Mouse (Mus musculus) heart, embryonic 13.5 days (tissue): ENCODE measurements around the gene Armc8. TPM values are rescaled to one million over a fixed set of nuclear protein-coding genes. Genes with fewer than 3 reads are reported as not detected.
"Not testable (repeated sequence)": the region's sequence is repeated elsewhere in the genome, so short reads cannot be mapped to it uniquely, and the experiment has no call there.

ENCODE experiments used
- ATAC-seq: fragments of 200-750 bp; cut with Nextera tagmentation; 2 replicates; pipeline ENCODE4 v1.8.0; 2017; ENCODE audit warnings: moderate TSS enrichment; ENCODE audit not compliant: insufficient number of reproducible peaks, low FRiP score, low TSS enrichment; ENCODE audit errors: extremely low read depth
- H3K27ac ChIP-seq: fragments of 300-500 bp; sonication (generic); replicated peaks from 2 replicates; pipeline ENCODE4 v1.5.1; 2015; ENCODE audit warnings: moderate library complexity, mild to moderate bottlenecking, inconsistent platforms
- H3K27me3 ChIP-seq: fragments of 300-500 bp; sonication (generic); replicated peaks from 2 replicates; pipeline ENCODE4 v1.6.1; 2015; ENCODE audit warnings: mild to moderate bottlenecking, inconsistent platforms
- H3K36me3 ChIP-seq: fragments of 300-500 bp; sonication (generic); 2 replicates; pipeline ENCODE4 v1.6.1; 2015; ENCODE audit warnings: mild to moderate bottlenecking, inconsistent platforms
- H3K4me1 ChIP-seq: fragments of 300-500 bp; sonication (generic); 2 replicates; pipeline ENCODE4 v1.6.1; 2015; ENCODE audit warnings: inconsistent platforms
- H3K4me2 ChIP-seq: fragments of 300-500 bp; sonication (generic); 2 replicates; pipeline ENCODE4 v1.6.1; 2015; ENCODE audit warnings: inconsistent platforms, mild to moderate bottlenecking, moderate library complexity
- H3K4me3 ChIP-seq: fragments of 300-500 bp; sonication (generic); 2 replicates; pipeline ENCODE4 v1.5.1; 2015; ENCODE audit warnings: moderate library complexity, mild to moderate bottlenecking, inconsistent platforms
- H3K9ac ChIP-seq: fragments of 300-500 bp; sonication (generic); 2 replicates; pipeline ENCODE4 v1.6.1; 2015; ENCODE audit warnings: inconsistent platforms, mild to moderate bottlenecking, moderate library complexity
- H3K9me3 ChIP-seq: fragments of 300-500 bp; sonication (generic); 2 replicates; pipeline ENCODE4 v1.6.1; 2016; ENCODE audit warnings: inconsistent platforms
- WGBS: fragments of 180-500 bp; shearing (Covaris S2); methylation state at CpG from one replicate; pipeline ENCODE4 v1.1.7; 2015; ENCODE audit warnings: mixed read lengths; 5-methylcytosine and 5-hydroxymethylcytosine counted together
- polyA plus RNA-seq: library from polyadenylated mRNA; unstranded; fragments of >200 nt; fragmentation: Nextera tagmentation; extraction: Ambion mirVana; gene quantifications from 2 replicates; pipeline ENCODE4 v1.2.1, GENCODE M21; 2015

The Armc8 gene
- polyA plus RNA-seq: 18.0 and 19.4 TPM in 2 replicates

DNA sequence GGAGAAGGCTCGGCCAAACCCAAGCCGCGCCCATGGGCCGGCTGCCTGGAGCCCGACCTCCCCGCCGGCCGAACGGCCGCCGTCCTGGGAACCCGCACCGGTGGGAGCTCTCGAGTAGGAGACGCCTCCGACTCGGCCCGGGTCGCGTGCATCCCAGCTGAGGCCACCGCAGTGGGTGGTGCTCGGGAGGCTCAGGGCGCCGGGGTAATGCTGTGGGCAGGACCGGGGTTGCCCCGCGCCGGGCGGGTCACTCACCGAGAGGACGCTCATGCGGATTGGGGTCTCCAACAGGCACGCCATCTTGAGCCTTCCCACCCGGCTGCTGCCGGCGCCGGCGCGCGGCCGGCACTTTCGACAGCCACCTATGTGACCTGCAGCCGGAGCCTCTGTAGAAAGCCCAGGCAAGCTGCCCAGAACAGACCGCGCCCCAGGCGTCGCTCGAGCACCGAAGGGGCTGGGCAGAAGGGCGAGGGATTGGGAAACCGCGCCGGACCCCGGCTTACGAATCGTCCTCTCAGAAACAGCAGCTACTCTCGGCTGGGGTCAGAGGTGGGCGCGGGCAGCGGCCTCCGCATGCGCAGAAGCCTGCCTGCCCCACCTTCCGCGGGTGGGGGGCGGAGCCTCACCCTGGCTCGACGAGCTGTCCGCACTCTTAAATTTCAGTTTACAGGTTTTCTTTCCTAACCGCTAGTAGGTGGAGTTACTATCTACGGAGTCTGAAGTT is at the start of gene Armc8:
Gene Armc8 (minus strand): TSS at position 553 of the 724 bp plus-strand sequence.
- Histone ChIP-seq H3K9ac (peak within 1 kb of the TSS; percentile 89), H3K27ac (peak within 1 kb of the TSS; percentile 98), H3K4me3 (peak within 1 kb of the TSS; percentile 75), H3K9me3 (no peaks in the 10 kb centered on the region), H3K27me3 (no peaks in the 10 kb centered on the region; the same call in none of the 2 replicates), H3K4me2 (peak within 1 kb of the TSS; percentile 95), H3K4me1 (peaks cover 20% of the 10 kb centered on the region), H3K36me3 (no peaks in the 10 kb centered on the region)
- WGBS: under 1% methylated on average over 62 of the region's 70 CpGs
- ATAC-seq: peak; percentile 86

DNA sequence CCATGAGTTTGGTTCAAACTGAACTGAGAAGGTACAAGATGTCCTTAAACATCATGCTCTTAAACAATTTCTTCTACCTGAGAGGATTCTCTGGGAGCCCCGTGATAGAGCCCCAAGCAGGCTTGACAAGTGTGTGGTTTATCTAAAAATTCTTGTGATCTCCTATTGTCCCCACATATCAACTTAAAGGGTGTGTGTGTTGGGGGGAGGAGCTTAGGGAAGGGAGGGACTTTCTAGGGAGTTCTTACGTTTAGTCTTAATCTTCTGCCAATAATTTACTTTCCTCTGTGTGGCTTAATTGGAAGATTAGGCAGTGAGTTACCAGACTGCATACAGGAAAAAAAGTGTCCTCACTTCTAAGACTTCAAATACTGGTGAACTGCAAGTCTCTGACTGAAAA is 43.5 kb upstream of the Armc8 start, which contains the start of gene A4gnt:
Gene A4gnt (plus strand): TSS at position 301 of the 400 bp plus-strand sequence.
- H3K4me2 ChIP-seq: no peak within 1 kb of the TSS
- no peak within 1 kb of the TSS for H3K9ac ChIP-seq
- H3K4me1 ChIP-seq: 0 out of 2 replicates have a peak, but pooled peaks cover 3% of the 10 kb centered on the region
- 47% methylated on average over 2 of the region's 2 CpGs for WGBS
- H3K9me3 ChIP-seq: no peaks in the 10 kb centered on the region
- no peak for ATAC-seq
- H3K27me3 ChIP-seq: no peaks in the 10 kb centered on the region
- no peaks in the 10 kb centered on the region for H3K36me3 ChIP-seq
- H3K27ac ChIP-seq: no peak within 1 kb of the TSS
- H3K4me3 ChIP-seq: no peak within 1 kb of the TSS

DNA sequence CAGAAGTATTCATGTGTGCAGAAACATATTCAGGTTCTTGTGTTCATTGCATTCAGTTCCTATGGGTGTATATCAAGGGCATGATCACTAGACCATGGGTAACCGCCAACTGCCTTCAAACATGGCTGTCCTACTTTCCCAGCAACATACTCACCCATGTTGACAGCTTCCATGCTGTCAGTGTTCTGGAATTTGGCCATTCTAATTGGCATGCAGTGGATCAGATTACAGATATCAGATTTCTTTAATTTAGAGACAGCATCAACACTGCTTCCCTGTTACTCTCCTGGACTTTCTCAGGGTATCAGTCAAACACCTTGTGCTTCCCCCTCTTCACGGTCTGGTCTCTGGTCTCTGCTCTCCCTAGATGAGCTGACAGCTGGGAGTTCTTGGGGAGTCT is 34.9 kb upstream of the Armc8 start:
- Histone ChIP-seq H3K4me2 (no peak overlapping the region), H3K27me3 (no peaks in the 10 kb centered on the region), H3K27ac (no peak overlapping the region), H3K9ac (no peak overlapping the region), H3K4me3 (no peak overlapping the region), H3K4me1 (0 out of 2 replicates have a peak, but pooled peaks cover 2% of the 10 kb centered on the region), H3K9me3 (no peaks in the 10 kb centered on the region), H3K36me3 (no peaks in the 10 kb centered on the region)
- 66% methylated on average over 2 of the region's 2 CpGs for WGBS
- ATAC-seq: no peak

DNA sequence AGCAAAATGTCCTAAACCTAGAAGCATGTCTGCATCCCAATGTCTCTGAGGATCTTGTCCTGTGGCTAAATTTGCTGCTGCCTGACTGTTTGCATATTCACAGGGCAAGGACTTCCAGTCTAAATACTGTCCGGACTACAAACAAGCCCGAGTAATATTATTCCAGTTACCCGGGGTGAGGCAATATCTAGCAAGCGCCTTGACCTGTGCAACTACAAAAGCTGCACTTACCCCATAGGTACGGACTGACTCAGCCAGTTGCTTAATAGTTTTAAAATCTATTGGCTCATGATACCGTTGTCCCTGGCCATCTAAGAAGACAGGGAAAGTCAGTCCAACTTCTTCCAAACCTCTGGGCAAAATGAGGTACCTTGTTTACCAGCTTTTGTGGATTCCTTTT is 30.4 kb upstream of the Armc8 start:
- not testable (repeated sequence) for H3K9me3 ChIP-seq, H3K4me2 ChIP-seq, ATAC-seq, H3K27me3 ChIP-seq, H3K4me1 ChIP-seq, H3K27ac ChIP-seq, H3K36me3 ChIP-seq, H3K9ac ChIP-seq, H3K4me3 ChIP-seq
- WGBS: 89% methylated on average over 6 of the region's 6 CpGs

DNA sequence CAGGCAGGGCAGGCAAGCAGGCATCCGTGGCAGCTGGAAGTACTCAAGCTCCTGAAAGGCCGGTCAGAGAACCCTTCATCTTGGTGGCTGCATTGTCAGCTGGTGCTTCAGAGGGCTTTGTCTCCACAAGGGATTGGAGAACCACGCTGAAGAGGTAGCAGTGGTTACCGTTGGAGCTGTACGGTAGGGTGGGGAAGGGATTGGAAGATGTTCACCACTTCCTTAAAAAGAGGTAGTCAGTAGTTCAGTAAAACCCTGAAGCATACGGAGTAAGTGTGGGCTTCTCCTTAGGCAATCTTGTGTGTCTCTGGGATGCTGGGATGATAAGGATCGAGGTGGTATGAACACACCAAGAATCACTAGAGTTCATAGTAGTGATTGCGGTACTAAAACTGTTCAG is 22.4 kb upstream of the Armc8 start:
- no peak overlapping the region for H3K27ac ChIP-seq
- no peak overlapping the region for H3K9ac ChIP-seq
- H3K4me3 ChIP-seq: no peak overlapping the region
- no peaks in the 10 kb centered on the region for H3K9me3 ChIP-seq
- H3K36me3 ChIP-seq: no peaks in the 10 kb centered on the region
- no peak overlapping the region for H3K4me2 ChIP-seq
- 72% methylated on average over 8 of the region's 8 CpGs for WGBS
- H3K4me1 ChIP-seq: no peaks in the 10 kb centered on the region
- ATAC-seq: no peak
- no peaks in the 10 kb centered on the region for H3K27me3 ChIP-seq

DNA sequence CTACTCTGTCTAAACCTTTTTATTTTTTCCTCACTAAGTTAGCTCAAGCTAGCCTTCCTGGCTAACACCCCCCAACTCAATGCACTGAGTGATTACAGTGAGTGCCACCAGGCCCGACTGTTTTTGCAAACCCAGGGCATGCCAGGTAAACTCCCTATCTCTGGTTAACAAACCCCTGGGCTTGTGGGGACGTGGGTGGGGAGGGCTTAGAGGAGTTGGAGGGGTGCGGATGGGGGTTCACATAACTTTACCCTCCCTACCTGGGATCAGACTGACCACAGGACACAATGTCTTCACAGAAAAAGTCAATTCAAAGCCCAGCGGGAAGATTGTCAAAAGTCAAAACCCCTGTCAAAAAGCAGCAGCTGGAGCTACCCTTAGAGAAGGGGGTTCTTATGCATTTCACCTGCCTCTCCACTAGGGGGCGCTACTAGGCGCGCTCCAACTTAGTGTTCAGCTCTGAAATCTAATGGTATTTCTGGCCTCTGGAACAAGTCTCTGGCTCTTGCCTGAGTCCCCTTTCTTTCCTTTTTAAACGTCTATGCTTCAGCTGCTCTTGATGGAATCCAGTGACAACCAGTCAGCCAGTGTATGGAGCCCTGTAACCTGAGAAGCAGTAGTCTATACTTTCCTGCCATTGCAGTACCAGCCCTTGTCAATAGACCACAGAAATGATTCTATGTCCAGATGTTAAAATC is 19.0 kb upstream of the Armc8 start:
- no peaks in the 10 kb centered on the region for H3K27me3 ChIP-seq
- WGBS: 26% methylated on average over 8 of the region's 8 CpGs
- H3K9ac ChIP-seq: no peak overlapping the region
- ATAC-seq: no peak
- H3K9me3 ChIP-seq: no peaks in the 10 kb centered on the region
- H3K36me3 ChIP-seq: peaks cover 17% of the 10 kb centered on the region
- no peak overlapping the region for H3K4me3 ChIP-seq
- H3K4me2 ChIP-seq: no peak overlapping the region
- H3K4me1 ChIP-seq: no peaks in the 10 kb centered on the region
- H3K27ac ChIP-seq: no peak overlapping the region

DNA sequence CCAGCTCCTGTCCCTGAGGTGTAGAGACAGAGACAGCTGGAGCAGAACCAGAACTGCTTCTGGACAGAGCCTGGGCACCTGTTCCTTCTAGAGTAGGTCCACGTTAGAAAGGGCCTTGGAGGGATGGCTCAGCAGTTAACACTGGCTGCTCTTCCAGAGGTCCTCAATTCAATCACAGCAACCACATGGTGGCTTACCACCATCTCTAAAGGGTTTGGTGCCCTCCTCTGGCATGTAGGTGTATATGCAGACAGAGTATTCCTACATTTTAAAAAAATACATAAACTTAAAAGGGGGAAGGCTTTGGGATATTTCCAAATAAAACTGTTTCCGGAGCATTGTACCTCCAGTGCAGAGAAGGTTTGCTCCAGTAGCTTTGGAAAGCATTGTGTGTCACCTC is 12.0 kb upstream of the Armc8 start:
- ATAC-seq: no peak
- Histone ChIP-seq H3K27ac (no peak overlapping the region), H3K9ac (no peak overlapping the region), H3K4me3 (no peak overlapping the region), H3K36me3 (peaks cover 53% of the 10 kb centered on the region), H3K4me2 (no peak overlapping the region), H3K27me3 (no peaks in the 10 kb centered on the region), H3K4me1 (peaks cover 11% of the 10 kb centered on the region), H3K9me3 (no peaks in the 10 kb centered on the region)
- WGBS: 48% methylated on average over 2 of the region's 2 CpGs

DNA sequence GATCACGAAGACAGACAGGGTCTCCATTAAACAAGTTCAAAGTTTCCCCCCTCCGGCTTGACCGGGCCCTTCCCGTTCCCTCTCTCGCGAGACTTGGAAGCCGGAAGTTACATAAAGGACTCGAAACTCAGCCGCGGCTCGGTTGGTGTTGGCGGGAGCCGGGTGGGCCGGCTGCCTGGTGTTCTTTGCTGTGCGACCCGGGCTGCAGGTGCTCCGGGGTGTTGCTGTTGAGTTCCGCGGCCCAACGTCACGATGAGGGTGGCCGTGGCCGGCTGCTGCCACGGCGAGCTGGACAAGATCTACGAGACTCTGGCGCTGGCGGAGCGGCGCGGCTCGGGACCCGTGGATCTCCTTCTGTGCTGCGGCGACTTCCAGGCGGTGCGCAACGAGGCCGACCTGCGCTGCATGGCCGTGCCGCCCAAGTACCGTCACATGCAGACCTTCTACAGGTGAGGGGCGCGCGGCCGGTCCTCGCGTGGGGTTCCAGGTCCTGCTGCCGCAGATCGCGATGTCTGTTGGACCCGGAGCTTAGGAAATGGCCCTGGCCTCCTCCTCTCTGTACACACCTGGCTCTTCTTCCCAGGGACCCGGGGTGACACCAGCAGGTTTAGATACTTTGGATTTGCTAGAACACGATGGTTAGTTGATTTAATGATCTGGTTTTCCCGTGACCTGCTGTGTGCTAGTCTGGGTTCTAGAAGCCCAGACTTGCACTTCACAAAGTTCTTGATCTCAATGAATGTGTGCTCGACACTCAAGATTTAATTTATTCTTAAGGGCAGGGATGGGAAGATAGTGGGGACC is 7.2 kb upstream of the Armc8 start, which contains the start of gene Dbr1:
Gene Dbr1 (plus strand): TSS at position 123 of the 804 bp plus-strand sequence.
- H3K4me3 ChIP-seq: peak within 1 kb of the TSS; percentile 74
- peaks cover 14% of the 10 kb centered on the region for H3K4me1 ChIP-seq
- H3K27me3 ChIP-seq: no peaks in the 10 kb centered on the region; the same call in none of the 2 replicates
- peak within 1 kb of the TSS; percentile 93 for H3K9ac ChIP-seq
- H3K4me2 ChIP-seq: peak within 1 kb of the TSS; percentile 82
- H3K36me3 ChIP-seq: peaks cover 19% of the 10 kb centered on the region
- H3K27ac ChIP-seq: peak within 1 kb of the TSS; percentile 63
- H3K9me3 ChIP-seq: no peaks in the 10 kb centered on the region
- WGBS: under 1% methylated on average over 57 of the region's 57 CpGs
- ATAC-seq: peak; percentile 77; the same call in 1 of the 2 replicates

DNA sequence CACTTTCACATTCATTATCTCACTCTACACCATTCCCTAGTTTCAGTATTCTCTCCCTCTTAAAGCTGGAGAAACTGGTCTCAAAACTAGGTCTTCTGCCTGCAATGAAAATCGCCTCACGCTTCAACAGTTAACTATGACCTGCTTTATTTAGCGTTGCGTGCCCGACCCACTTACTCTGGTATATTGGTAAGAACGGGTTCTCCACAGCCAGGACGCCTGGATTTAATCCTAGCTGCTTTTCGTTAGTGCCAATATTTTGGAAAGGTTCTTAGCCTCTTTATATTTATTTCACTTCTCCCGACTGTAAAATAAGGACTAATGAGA is 335 bp upstream of the Armc8 start:
- peak overlapping the region; percentile 98 for H3K27ac ChIP-seq
- H3K9me3 ChIP-seq: no peaks in the 10 kb centered on the region
- H3K4me3 ChIP-seq: peak overlapping the region; percentile 75
- peak overlapping the region; percentile 89 for H3K9ac ChIP-seq
- ATAC-seq: peak; percentile 39
- no peaks in the 10 kb centered on the region; the same call in none of the 2 replicates for H3K27me3 ChIP-seq
- peak overlapping the region; percentile 95 for H3K4me2 ChIP-seq
- no peaks in the 10 kb centered on the region for H3K36me3 ChIP-seq
- peaks cover 18% of the 10 kb centered on the region for H3K4me1 ChIP-seq
- WGBS: 2% methylated on average over 9 of the region's 9 CpGs

DNA sequence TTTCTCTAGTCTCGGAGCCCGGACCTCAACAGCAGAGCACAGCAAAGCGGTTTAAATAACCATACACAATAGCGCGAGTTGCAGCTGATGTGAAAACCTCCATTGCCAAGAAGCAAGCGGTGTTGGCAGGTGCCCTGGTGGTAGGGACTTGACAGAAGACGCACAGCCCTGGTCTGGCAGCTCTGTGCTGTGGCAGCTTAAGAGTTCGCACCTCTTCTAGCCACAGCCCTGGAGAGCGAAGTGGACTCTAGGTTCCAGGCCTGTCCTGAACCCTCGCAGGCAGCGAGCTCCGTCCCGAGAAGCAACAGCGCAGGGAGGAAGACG is 714 bp downstream of the Armc8 start:
- Histone ChIP-seq H3K27me3 (no peaks in the 10 kb centered on the region; the same call in 1 of the 2 replicates), H3K4me1 (peaks cover 22% of the 10 kb centered on the region), H3K4me2 (peak overlapping the region; percentile 95), H3K9ac (peak overlapping the region; percentile 89), H3K36me3 (no peaks in the 10 kb centered on the region), H3K27ac (peak overlapping the region; percentile 98), H3K4me3 (peak overlapping the region; percentile 75), H3K9me3 (no peaks in the 10 kb centered on the region)
- 2% methylated on average over 15 of the region's 15 CpGs for WGBS
- no peak for ATAC-seq

DNA sequence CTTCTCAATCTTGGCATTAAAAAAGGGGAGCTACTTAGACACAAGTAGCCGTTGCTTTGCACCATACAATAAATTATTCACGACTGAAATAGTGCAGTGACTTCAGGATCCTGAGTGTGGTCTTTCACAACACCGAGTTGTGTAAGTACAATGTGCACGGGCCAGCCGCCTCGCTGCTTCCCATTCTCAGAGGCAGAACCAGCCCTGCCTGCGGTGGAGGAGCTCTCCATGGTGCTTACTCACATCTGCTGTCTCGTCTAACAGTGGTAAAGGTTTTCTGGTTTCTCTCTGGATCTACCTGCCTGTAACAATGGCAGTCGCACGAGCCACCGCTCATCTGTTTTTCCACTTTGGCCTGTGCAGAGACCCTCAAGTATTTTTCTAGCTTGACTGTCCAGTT is 5.0 kb downstream of the Armc8 start:
- Histone ChIP-seq H3K27me3 (no peaks in the 10 kb centered on the region), H3K9ac (no peak overlapping the region), H3K36me3 (no peaks in the 10 kb centered on the region), H3K4me2 (no peak overlapping the region), H3K4me3 (no peak overlapping the region), H3K9me3 (no peaks in the 10 kb centered on the region), H3K27ac (no peak overlapping the region), H3K4me1 (peaks cover 24% of the 10 kb centered on the region)
- ATAC-seq: no peak
- WGBS: 18% methylated on average over 11 of the region's 11 CpGs
